Mouse (Mus musculus) monocyte, adult 59 days (primary cell): ENCODE measurements around the gene Rassf7. TPM values are rescaled to one million over a fixed set of nuclear protein-coding genes. Genes with fewer than 3 reads are reported as not detected.

Source experiments
- total RNA-seq, 2 experiments: library from RNA; stranded (reverse); gene quantifications; one replicate each; pipeline ENCODE4 v1.2.4; 2023

The Rassf7 gene
- total RNA-seq, result 1 to 10 TPM; 1.8 to 2.8 TPM

DNA sequence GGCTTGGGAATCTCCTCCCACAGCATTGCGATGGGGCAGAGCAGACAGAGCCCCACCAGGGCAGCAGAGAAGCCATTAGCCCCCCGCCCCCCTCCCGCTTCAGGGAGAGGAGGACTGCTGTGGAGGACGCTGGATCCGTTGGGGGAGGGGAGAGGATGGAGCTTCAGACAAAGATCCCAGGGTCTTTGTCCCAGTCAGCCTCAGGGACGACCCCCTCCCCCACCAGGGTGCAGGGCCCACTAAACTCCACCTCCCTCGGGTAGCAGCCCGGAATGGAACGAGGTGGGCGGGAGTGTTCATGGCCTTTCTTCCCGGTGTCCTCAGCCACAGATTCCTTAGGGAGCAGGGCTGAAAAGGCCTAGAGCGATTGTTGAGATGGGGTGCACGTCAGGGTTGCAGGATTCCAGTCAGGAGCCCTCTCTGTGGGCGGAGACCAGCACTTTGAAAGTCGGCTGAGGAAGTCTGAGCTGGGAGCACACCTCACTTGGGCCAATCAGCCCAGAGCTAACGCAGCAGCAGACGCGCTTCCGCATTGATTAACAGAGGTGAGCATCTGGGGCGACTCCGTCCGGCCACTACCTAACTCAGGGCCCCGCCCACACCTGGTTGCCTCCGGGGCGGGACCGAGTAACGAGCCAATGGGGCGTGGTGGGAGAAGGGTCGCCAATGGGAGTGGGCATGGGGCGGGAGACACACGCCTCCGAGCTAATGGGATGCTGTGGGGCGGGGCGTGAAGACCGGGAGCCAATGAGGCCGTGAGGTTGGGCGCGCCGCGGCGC, at the start of gene Rassf7:
TSS of gene Rassf7 (plus strand) at position 760 of the 779 bp plus-strand sequence.

DNA sequence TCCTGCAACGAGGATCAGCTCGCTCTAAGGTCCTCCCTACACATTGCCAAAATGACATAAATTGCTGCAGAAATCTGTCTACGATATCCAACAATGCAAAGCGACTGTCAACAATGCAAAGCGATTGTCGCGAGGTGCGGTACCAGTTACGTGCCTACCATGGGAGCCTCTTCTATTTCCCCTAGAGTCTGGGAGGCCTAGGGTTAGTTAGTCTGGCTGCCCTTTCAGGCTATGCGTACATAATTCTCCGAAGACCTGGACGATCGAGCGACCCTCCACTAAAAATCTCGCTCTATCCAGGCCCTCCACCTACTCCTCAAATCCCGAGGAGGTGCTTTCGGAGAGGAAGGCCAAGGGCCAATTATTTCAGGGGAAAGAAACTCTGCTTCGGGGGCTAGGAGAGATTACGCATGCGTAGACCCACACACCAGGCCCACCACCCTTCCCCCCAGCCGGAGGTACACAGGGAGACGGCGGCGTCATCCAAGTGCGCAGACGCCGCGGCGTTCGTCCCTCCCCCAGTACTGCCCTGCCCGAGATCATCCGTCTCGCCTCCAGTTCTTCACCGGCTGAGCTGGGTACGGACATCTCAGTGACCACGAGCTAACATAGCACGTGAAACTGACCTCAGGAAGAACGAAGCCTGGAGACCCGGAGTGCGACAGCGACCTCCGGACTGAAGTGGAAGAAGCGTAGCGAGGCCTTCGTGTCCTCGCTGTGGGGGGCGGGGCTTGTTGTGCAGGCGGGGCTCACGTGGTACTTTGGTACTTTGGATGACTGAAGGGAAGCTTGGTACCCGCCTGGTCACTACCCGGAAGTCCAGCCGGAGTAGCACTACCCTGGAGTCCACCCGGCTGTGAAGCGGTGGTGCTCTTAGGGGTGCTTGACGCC, 43.3 kb upstream of the Rassf7 start, which contains the start of gene Rnh1:
TSS of gene Rnh1 (minus strand) at position 742 of the 891 bp plus-strand sequence.

DNA sequence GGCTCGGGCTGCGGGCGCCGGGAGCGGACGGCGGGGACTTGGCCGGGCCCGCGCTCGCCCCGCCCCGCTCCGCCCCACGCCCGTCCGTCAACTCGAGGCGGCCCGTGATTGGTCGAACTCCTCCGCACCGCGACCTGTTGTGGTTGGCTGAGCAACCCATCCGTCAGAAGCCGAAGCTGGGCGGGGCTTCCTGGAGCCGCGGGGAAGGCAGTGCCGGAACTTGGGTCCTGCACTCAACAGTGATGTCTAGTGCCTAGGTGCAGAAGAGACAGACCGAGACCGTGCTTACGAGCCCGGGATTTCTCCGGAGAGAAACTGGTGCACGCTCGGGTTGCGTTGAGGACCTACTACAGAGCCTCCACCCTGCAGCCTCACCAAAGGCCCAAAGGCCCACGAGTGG, 21.7 kb upstream of the Rassf7 start, which contains the start of the genes Hras and Lrrc56:
TSS of gene Hras (minus strand) at position 58 of the 400 bp plus-strand sequence.
TSS of gene Lrrc56 (plus strand) at position 210 of the 400 bp plus-strand sequence.

DNA sequence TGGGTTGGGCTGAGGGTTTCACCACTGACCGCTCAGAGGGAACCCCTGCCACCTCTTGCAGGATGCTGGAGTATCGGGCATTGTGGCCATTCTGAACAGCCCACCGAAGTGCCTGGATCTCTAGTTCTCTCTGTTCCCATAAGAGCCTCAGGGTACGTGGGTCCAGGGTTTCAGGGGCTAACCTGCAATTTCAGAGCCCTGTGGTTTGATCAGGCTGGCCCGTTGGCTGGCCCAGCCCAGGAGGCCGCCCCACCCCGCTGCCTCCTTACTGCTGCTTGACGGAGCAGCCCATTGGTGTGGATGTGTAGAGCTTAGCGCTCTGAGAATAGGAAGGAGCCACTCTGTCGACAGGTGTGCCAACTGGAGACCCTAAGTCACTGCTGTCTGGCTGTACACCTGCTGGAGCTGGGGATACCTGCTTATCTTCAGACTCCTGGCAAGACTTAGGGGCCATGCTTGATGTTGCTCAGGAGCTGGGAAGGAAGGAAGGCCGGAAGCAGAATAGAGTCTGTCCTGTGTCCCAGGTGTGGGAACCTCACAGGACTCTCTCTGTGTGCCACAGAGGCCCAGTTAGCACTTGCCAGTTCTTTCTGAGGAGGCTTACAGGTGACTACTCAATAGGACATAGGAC, 1.9 kb upstream of the Rassf7 start, which contains the start of gene Lmntd2:
TSS of gene Lmntd2 (minus strand) at position 476 of the 631 bp plus-strand sequence.

DNA sequence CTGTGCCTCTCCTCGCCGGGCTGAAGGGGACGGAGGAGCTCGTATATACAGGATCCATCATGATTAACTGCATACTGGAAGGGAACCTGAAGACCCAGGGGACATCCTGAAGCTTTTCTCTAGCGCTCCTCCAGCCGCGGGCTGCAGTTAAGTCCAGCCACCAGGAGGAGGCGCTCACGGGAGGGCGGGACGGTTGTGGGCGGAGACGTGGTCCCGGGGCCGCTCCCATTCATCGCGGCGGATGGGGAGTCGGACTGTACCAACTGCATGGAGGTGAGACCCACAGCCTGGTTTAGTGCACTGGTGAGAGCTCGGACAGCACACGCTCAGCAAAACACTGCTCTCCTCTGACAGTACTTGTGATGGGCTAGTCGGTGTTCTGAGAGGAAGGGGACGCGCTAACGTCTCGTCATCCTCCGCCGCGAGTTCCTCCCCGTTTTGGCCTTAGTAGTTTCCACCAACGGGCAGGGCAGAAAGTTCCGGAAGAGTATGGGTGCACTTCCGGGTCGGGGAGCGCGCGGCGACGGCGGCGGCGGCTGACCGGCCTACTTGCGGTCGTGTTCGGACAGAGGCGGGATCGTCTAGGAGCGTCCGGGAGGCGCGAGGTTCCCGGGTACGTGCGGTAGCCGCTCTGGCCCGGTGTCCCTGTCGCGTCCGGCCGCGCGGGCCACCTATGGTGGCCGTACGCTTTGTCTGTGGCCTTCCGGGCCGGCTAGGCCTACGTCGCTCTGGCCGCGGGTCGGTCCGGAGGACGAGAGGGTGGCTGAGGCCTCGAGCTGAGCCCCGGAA, 12.8 kb downstream of the Rassf7 start, which contains the start of gene Phrf1:
TSS of gene Phrf1 (plus strand) at position 506 of the 789 bp plus-strand sequence.

DNA sequence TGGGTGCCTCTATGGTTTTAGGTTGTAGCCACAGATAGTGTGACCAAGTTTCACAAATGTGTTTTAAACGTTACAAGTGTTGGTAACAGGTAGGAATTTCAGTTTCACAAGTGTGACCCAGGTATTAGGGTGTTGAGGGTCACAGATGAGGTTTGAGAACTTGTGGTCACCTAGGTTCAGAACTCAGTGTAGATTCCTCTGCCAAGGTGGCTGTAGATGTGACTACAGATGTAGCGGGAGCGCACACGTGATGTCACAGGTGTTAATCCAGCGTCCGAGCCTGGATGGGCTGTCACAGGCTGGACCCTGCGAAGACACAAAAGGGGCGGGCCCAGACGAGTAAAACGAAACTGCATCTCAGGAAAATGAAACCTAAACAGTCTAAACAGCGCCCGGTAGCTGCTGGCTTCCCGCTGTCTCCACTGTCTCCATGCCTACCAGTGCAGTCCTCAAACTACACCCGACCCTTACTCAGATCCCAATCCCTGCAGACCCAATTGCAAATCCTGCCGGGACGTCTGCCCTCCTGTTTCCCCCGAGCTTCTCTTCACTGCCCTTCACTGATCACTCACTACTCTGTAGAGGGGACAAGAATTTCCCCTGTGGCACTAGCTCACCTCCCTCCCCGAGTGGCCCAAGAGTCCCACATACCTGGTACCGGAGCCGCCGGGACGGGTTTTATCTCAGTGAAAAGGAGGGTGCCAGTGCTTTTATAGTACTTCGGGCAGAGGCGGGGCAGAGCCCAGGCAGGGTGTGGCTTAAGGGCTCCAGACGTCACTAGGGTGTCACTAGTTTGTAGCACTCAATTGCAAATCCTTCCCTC, 50.3 kb downstream of the Rassf7 start, which contains the start of gene Irf7:
TSS of gene Irf7 (minus strand) at position 743 of the 823 bp plus-strand sequence.

Other genes starting within 250 kb of the Rassf7 start
- 10 to 100 TPM; 85.9 to 92.5 TPM for gene Ifitm1, start 248.6 kb upstream of the Rassf7 start, total RNA-seq
- gene Ifitm3, start 205.1 kb upstream of the Rassf7 start, total RNA-seq, result 1,000 to 10,000 TPM; 1,975 to 2,125 TPM
- 100 to 1,000 TPM; 424 to 464 TPM for gene Ifitm6, start 197.9 kb upstream of the Rassf7 start, total RNA-seq
- not detected for gene Gm17387, start 186.7 kb upstream of the Rassf7 start, total RNA-seq
- gene B4galnt4, start 154.8 kb upstream of the Rassf7 start, total RNA-seq, result under 1 TPM in 1 of 2 experiments, not detected in 1; 0.27 TPM
- gene Pkp3, start 137.6 kb upstream of the Rassf7 start, total RNA-seq, result 1 to 10 TPM; 5.5 to 7.9 TPM
- 1 to 10 TPM; 3.8 to 9.0 TPM for gene Sigirr, start 115.3 kb upstream of the Rassf7 start, total RNA-seq
- gene Ano9, start 98.1 kb upstream of the Rassf7 start, total RNA-seq, result not detected
- gene Ptdss2, start 93.5 kb upstream of the Rassf7 start, total RNA-seq, result 1 to 10 TPM; 6.3 to 8.8 TPM
- 100 to 1,000 TPM; 144 to 160 TPM for gene Rnh1, start 43.0 kb upstream of the Rassf7 start, total RNA-seq
- 10 to 100 TPM; 24.5 to 27.3 TPM for gene Hras, start 21.9 kb upstream of the Rassf7 start, total RNA-seq
- gene Lrrc56, start 21.7 kb upstream of the Rassf7 start, total RNA-seq, result 1 to 10 TPM; 5.6 to 6.2 TPM
- gene Lmntd2, start 1.8 kb upstream of the Rassf7 start, total RNA-seq, result not detected
- 100 to 1,000 TPM; 109 to 116 TPM for gene Phrf1, start 12.9 kb downstream of the Rassf7 start, total RNA-seq
- 100 to 1,000 TPM; 105 to 145 TPM for gene Irf7, start 50.6 kb downstream of the Rassf7 start, total RNA-seq
- not detected for gene Cdhr5, start 60.9 kb downstream of the Rassf7 start, total RNA-seq
- gene Sct, start 63.3 kb downstream of the Rassf7 start, total RNA-seq, result not detected
- gene Drd4, start 76.1 kb downstream of the Rassf7 start, total RNA-seq, result not detected
- 10 to 100 TPM; 30.2 to 30.5 TPM for gene Deaf1, start 111.8 kb downstream of the Rassf7 start, total RNA-seq
- 1 to 10 TPM; 5.4 to 7.1 TPM for gene Tmem80, start 111.9 kb downstream of the Rassf7 start, total RNA-seq
- gene Eps8l2, start 123.0 kb downstream of the Rassf7 start, total RNA-seq, result not detected
- 100 to 1,000 TPM; 469 to 488 TPM for gene Taldo1, start 176.3 kb downstream of the Rassf7 start, total RNA-seq
- gene Gatd1, start 198.3 kb downstream of the Rassf7 start, total RNA-seq, result 10 to 100 TPM; 28.9 to 32.7 TPM
- not detected for gene Cend1, start 213.6 kb downstream of the Rassf7 start, total RNA-seq
- 10 to 100 TPM; 34.3 to 35.9 TPM for gene Slc25a22, start 222.0 kb downstream of the Rassf7 start, total RNA-seq
- 1 to 10 TPM; 2.6 to 3.8 TPM for gene Pidd1, start 228.2 kb downstream of the Rassf7 start, total RNA-seq
- gene Rplp2, start 231.5 kb downstream of the Rassf7 start, total RNA-seq, result 1,000 to 10,000 TPM; 1,146 to 1,432 TPM
- gene Pnpla2, start 239.3 kb downstream of the Rassf7 start, total RNA-seq, result 100 to 1,000 TPM; 126 to 136 TPM
- 10 to 100 TPM; 15.0 to 17.3 TPM for gene Cracr2b, start 245.2 kb downstream of the Rassf7 start, total RNA-seq